Mouse (Mus musculus): Measurements from ENCODE around the gene Lgalsl.

- TF ChIP-seq EP300 (optimal IDR thresholded peaks at IDR 0.05): no peak
- TF ChIP-seq CTCF (IDR thresholded peaks at IDR 0.05; ENCODE audit: low read depth): no peak
Measured at GRCm38 (mm10) chr11:20854032-20854741, 23.3 kb upstream of the Lgalsl start.

Measured in stomach, postnatal 0 days (tissue).